Mouse (Mus musculus) heart, adult 8-10 months (tissue): Measurements from ENCODE around the gene Fstl1. TPM values are rescaled to one million over a fixed set of nuclear protein-coding genes. Genes with fewer than 3 reads are reported as not detected.
A peak's percentile ranks its signal among the peaks of the same experiment; 100 is the strongest.

Experiments used
- DNase-seq: peaks from one replicate; pipeline ENCODE4 v3.0.0; 2022; ENCODE audit warnings: low spot score
- total RNA-seq, 4 experiments: library from RNA; stranded (reverse); gene quantifications; 2 replicates each; pipeline ENCODE4 v1.2.4; 2022

Gene Fstl1
- total RNA-seq: 10 to 100 TPM; 36.4 to 46.9 (median 43.4) TPM

DNA sequence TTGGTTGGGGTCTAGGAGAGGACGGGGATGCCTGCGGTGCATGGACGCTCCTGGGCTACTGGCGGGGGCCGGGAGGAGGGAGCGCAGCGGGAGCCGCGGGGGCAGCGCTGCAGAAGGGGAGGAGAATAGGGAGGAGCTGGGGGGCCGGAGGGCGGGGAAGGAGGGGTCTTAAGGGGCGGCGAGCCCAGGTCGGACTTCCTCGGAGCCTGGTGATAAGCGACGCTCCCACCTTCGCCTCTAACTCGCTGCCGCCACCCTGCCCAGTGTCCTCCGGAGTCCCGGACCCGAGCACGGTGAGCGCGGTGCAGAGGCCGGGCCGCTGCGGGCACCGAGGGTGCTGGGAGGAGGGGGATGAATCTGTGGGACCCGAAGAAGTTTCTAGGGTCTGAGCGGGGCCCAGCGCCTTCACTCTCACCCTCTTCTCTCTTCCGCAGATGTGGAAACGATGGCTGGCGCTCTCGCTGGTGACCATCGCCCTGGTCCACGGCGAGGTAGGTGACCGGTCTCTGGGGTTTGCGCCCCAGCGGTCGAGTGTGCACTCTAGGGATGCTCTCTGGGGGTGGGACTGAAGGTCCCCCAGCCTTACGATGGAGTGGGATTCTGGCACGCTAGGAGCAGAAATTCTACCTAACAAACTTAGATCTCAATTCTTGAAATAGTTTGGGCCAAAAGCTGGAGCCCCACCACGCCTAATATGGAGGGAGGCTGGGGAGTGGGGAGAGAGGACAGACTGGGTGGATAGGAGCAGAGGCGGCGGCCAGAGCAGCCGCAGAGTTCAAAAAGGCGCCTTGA is at the start of gene Fstl1:
Gene Fstl1, plus strand, starts transcription at position 14 of the 792 bp plus-strand sequence.
- DNase-seq: no peak

DNA sequence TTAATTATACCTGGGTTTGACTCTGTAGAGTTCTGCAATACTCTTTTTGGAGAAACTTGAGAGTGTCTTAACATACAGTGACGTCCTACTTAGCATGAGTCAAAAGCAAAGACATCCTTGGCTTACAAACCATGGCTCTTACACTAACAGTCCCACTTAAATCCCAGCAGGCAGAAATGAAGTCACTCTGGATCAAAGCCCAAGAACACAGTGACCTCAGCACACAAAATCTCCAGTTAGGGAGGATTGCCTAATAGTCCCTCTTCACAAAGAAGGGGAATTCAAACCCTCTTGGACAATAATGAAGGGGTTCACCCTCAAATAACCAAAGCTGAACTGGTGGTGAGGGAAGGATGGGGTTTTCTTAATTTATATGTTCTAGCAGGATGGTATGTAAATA is 48.0 kb upstream of the Fstl1 start:
- peak; percentile 84 for DNase-seq

DNA sequence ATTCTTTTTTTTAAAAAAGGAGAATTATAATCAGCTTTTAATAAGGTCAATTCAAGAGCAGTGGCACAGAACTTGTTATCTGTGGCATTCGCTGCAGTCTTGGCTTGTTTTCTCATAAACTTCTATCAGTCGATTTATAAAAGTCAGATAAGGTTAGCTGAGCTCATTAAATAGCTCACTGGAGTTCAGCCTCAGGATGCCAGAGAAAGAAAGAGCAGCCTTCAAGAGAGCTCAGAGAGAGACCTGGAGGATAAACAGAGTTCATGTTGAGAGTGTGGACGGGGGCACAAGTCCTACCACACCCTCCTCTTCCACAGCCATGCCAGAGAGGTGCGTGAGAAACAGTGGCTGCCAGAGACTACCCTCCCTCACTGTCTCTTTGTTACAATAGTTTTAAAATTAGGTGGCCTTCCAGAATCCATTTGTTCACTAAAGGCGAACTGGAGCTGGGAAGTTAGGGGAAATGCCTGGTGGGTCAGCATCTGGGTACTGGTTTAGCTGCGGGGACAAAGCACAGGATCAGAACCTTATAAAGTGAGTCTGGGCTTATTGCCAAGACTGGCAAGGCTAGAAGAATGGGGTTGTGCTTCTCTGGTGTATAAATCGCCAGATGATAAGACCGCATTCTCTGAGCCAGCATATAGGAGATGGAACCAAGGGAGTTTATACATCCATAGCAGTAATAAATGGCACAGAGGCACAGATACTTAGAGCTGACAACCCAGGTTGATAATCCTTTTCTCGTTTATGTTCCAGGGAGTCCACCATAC is 47.1 kb upstream of the Fstl1 start:
- DNase-seq: no peak

DNA sequence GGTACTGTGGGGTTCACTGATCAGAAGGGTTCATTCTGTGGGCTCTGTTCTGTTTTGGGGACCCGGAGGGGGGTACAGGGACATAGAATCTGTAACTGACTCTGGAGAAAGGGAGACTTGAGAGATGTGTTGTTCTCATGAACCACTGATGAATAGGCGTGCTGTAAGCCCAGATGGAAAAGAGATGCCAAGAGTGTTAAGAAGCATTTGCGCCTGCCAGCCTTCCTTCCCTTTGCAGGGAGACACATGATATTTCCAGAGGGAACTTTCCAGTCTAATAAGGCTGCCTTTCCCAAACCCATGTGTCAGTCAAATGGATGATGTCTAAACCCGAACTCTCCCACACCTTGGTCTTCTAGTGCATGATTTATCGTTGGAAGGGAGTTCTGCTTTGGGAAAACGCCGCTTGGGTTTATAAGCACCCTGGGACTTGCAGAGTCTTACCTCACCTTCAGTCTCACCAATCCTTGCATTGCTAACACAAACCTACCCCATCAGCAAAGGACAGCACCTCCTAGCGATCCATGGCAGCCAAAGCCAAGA is 46.3 kb upstream of the Fstl1 start:
- DNase-seq: no peak

DNA sequence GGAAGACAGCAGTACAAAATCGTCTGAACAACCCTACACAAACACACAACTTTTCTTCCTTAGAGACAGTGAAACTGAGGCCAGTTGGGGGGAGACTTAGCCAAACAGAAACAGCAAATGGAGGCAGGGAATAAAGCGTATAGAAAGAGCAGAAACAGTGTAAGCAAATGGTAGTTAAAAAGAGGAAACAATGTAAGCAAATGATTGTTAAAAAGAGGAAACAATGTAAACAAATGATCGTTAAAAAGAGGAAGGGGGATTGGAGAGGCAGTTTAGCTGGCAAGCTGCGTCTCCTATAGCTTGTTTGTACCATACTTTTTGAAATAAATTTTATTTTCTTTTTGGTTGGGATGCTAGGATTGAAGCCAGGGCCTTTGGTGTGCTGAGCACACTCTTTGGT is 45.2 kb upstream of the Fstl1 start:
- DNase-seq: no peak

DNA sequence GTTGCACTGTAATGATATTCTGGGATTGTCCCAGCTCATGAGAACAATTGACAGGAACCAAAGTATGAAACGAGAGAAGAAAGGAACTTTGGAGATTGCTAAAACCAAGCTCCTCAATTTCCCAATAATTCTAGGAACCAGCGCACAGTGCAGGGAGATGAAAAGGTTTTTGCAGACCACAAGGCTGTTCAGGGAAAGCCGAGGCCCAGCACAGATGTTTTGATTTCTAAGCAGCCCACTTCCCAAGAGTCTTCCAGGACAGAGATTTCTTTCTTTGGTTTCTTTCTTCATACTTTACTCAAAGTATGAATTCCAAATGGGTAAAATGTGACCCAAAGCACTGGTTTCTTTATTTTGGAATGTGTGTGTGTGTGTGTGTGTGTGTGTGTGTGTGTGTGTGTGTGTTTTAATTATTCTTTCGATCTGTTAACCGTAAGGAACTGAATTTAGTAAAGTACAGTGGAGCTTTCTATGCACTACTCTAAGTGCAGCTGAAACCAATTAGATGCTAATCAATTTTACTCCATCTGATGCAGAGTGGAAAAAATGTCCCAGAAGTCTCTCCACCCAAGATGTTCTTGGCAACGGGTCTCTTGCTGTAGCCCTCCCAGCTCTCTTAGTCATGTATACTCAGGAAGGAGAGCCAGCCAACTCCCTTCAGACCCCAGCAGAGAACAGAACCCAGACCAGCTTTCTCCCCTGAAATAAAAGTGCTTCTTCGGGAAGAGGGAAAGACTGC is 44.5 kb upstream of the Fstl1 start:
- DNase-seq: peak; percentile 40

DNA sequence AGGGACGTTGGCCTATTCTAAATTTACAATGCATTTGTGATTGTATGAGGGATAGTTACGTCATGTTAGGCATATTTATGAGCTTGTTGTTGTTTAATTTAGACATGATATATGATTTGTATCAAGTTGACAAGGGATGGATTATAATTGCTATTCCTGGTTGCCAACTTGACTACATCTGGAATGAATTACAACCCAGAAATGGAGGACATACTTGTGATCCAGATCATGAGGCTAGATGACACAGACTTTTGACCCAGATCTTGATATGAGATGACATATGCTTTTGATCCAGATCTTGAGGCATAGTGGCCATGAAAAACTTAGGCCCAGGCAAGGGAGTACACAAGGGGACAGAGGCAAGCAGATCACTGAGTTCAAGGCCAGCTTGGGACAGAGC is 36.6 kb upstream of the Fstl1 start:
- no peak for DNase-seq

DNA sequence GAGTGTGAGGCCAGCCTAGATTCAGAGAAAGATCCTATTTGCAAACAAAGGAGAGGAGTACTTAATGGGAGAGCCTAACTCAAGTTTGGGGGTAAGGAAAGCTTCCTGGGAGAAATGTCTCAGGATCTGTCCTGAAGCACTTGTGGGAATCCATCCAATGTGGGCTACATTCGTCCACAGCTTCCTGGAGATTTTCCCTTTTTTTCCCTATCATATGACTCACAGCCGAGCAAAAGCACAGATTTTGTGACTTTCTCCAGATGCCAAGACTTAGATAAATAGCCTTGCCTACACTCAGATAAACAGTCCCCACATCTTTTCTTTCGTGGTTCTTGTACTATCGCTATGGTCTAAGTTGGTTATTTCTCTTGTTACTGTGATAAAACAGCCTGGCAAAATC is 34.4 kb upstream of the Fstl1 start:
- DNase-seq: no peak

DNA sequence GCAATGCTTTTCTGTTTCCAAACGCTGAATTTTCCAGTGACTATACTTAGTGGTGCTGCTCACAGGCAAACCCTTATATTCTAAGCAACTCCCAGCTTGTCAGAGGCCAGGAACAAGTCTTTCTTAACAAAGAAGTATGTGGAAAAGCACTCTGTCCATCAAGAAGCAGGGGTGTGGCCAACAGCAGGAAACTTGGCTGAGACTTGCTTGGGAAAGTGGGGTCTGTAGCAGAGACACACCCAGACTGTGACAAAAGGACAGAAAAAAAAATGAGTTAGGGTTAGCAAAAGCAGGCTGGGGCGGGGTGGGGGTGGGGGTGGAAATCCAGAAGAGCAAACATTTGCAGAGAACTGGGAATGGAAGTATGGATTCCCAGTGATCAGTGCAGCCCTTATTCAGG is 23.8 kb upstream of the Fstl1 start:
- DNase-seq: peak; percentile 26

DNA sequence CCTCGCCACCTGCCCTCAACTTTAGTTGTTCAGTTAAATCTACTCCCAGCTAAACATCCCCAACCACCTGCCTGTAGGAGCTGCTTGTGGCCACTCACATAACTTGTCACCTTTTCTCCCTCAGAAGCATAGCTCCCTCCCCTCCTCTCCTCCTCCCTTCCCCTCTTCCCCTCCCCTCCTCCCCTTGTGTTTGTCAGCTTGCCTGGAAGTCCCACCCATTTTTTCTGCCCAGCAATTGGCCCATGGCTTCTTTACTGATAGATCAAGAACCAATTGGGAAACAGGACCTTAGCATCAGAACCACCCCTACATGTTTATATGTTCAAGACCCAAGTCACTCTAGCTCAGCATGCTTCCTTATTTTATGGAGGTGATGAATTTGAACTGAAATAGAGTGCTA is 22.9 kb upstream of the Fstl1 start:
- DNase-seq: no peak

DNA sequence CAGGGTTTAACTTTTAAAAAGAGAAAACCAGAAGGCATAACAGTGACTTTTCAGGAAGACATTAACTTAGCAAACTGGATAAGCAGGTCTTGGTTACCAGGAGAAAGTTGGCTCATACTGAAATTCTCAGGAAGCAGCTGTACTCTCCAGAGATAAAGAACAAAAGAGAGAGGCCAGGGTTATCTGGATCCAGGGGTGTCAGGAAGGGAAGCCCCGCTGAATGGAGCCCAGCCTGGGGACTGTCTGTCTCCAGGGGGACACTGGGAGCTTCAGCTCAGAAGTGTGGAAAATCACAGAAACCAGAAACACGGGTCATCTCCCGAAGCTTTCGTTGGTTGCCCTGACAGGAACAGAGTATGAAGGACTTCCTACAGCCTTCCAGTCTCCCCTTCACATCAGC is 22.2 kb upstream of the Fstl1 start:
- peak; percentile 63 for DNase-seq

DNA sequence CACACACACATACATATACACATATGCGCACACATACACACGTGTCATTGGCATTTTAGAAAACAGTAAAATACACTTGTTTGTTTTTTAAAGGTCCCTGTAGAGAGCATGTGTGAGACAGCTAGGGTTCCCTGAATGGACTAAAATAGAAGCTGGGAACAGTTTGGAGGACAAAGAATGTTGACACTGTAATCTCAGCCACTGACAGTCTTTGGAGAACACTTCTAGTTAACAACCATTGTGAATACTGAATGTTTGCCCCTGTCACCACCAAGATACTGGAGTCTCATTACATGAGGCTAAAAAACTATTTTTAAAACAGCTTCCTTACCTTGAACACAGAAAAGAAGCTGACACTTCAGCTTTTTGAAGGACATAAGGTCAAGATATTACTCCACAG is 19.4 kb upstream of the Fstl1 start:
- DNase-seq: no peak

DNA sequence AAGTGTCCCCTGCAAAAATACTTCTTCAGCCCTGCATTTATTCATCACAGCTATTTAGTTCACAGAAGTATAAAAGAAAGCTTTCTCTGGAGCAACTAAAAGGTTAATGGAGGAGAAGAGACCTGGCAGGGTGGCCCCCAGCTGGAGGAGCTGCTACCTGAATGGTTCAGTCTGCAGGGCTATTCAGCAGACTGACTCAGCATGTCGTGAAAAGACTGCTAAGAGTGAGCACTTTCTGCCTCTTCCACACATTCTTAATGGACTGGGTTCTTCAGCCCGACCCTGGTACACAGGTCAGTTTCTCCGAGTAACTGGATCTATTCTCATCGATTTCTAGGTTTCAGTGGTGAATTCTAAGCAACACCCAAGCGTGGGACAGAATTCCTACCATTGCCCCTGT is 12.9 kb upstream of the Fstl1 start:
- no peak for DNase-seq

DNA sequence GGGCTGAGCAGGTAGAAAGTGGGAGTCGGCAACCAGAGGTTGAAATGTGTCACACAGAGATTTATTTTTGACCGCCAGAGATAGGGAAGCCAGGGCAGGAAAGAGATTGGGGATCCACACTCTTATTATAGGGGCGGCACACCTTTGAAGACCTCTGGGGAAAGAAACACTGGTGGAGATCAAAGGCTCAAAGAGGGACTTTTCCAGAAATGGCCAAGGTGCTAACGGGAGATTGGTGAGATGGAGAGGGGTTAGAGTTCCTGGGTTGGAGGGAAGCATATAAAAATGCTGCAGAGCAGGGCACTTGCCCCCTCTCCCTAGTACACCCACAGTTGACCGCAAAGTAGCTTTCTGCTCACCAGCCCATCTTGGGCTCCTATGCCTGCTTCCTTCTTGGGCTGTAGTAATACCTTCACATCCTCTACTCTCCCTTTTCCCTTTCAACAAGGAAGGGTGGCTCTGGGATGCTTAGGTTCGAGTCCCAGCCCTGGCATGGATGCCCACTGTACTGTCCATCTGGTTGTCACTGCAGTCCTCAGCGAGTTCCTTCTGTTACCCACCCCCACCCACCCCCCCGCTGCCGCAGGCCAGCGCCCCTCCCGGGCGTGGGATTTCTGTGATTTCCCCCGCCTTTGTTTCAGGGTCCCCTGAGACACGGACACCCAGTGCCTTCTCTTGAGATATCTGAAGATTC is 360 bp upstream of the Fstl1 start:
- no peak for DNase-seq

DNA sequence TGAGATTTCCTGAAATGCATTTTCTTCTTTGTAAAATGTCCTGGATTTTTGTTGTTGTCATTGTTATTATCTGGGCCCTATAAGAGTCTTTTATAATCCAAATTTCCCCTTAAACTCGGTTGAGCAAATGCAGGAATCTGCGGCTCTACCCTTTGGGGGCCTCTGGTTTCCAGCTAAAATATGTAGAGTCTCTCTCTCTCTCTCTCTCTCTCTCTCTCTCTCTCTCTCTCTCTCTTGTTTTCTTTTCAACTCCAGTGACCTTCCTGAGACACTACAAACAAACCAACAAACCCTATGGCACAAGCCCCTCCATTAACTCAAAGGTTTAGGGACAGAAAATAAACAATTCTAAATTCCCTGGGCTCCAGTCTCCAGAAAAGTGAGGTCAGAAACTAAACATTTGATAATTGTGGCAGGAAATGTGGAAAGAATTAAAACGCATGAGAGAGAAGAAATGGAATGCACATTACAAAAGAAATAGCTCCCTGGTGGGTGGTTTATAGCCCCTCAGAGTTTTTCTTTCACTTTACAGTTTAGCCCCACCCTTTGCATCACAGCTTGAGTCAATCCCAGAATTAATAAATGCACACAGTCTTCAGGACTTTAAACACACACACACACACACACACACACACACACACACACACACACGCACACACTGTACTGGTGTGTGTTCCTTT is 1.3 kb downstream of the Fstl1 start:
- DNase-seq: no peak

DNA sequence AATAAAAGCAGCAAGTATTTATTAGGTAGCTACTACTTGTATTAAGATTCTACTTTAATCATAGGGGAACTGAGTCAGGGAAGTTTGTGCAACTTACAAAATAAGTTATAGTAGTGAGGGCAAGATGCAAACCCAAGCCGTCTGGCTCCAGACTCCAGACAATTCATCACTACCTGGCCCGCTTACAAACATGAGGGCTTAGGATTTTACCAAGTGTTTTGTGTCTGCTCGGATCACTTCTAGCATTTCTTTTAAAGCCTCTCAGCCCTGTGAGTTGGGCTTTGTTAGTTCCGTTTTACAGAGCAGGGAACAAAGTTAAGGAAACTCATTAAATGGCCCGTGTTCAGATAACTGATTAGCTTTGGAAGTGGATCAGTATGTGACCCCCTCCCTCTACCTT is 1.9 kb downstream of the Fstl1 start:
- DNase-seq: no peak

DNA sequence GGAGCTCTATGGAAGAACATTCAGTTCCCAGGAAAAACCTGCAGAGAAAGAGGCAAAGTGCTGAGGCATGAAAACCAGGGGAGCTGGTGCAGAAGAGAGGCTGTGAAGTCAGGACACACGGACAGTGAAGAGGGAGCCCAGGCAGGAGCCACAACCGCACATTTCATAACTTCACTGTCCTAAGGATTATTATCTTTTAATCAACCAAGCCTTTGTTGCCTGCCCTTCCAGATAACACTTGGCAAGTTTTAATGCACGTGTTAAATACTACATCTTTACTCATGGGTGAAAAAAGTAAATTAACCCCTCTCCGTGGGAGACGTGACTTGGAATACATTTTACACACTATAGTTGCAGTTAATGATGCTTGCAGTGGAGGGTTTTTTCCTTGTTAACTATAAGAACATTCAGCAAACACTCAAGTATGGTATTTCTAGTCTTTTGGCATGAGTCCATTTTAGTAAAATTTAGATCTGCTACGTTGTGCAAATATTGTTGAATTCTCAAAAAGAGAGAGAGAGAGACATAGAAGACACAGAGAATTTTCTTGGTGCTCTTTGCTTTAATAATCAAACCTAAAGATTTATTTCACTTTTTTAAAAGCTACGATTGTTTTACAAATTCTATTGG is 3.1 kb downstream of the Fstl1 start:
- DNase-seq: no peak

DNA sequence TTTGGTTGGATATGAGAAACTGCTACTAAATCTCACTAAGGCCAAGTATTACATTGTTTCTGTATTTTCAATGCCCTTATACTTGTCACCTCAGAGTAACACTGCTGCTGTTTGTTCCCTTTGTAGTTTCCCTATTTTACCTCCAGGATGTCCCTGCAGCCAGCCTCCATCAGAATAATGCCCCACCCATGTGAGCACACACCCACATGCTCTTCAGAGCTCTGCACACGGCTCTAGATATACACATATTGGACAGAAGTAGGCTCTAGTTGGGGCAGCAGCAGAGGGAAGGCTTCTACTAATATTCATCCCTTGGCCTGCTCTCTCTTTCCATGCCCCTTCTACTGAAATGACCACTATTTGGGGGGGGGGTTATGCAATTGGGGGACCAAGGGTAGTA is 3.7 kb downstream of the Fstl1 start:
- DNase-seq: no peak

DNA sequence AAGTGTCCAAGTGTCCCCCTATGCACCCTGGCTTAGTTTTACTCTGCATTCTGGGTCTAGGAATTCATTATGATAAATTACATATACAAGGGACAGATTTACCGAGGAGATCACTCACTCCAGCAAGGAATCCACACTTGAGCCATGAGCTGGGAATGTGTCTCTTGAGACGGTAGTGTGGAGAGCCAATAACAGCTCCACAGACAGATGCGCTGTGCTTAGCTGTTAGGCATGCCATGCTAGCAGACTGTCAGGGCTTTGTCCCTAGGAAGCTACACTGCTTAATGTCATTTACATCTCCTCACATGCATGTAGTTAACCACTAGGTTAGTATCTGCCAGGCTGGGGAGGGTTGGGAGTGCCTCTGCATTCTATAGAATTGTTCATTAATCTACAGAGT is 4.2 kb downstream of the Fstl1 start:
- no peak for DNase-seq

DNA sequence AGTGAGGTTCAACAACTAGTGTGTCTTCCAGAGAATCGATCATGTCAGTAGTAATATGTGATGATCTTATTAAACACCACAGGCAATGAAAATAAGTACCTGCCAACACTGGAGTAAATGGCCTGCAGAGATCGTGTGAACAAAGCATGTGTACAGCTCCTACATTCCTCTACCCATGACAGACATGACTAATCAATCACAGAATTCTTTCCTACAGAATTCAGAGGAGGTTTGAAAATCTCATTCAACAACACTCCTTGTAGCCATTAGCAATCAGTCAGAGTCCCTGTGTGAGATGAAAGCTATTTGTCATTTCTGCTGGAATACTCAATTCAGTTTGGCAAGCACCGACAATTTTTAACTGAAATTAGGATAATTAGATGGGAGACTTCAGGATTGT is 7.9 kb downstream of the Fstl1 start:
- DNase-seq: no peak
